Mouse (Mus musculus) bone marrow, adult 2 months (tissue): ENCODE measurements at regions not wholly inside any gene's neighbourhood (a gene's known extent, or its start where the extent isn't known, plus 50 kb on each side); places are given as distances from the start of the nearest gene placed in this dataset.

Source experiments
- H3K27ac ChIP-seq: fragments of 200-500 bp; 2 replicates; pipeline ENCODE4 v1.5.1; 2012; ENCODE audit warnings: low read depth, mild to moderate bottlenecking, control low read depth, inconsistent platforms, low read length; ENCODE audit not compliant: control insufficient read depth, poor library complexity, insufficient read depth
- H3K4me1 ChIP-seq: fragments of 200-500 bp; 2 replicates; pipeline ENCODE4 v1.6.1; 2011; ENCODE audit warnings: low read length; ENCODE audit not compliant: control insufficient read depth, insufficient read depth
- H3K4me3 ChIP-seq: fragments of 200-500 bp; replicated peaks from 2 replicates; pipeline ENCODE3; 2011; ENCODE audit warnings: mild to moderate bottlenecking, low read depth, low read length, control low read depth; ENCODE audit not compliant: control insufficient read depth
- CTCF ChIP-seq: fragments of 200-500 bp; IDR thresholded peaks from 2 replicates; pipeline ENCODE4 v1.5.1; 2011; ENCODE audit warnings: low read length, control low read depth; ENCODE audit not compliant: control insufficient read depth, insufficient read depth
- POLR2A ChIP-seq: fragments of 200-500 bp; IDR thresholded peaks from 2 replicates; pipeline ENCODE4 v1.6.1; 2011; ENCODE audit warnings: low read depth, mild to moderate bottlenecking, control low read depth, low read length, borderline replicate concordance; ENCODE audit not compliant: control insufficient read depth
- WGBS: fragments of 180-500 bp; shearing (Covaris S2); methylation state at CpG from one replicate; pipeline ENCODE4 v1.1.7; 2018; 5-methylcytosine and 5-hydroxymethylcytosine counted together

- Histone ChIP-seq H3K4me1 (peaks cover 7% of the 10 kb centered on the region), H3K27ac (peak overlapping the region; percentile 82), H3K4me3 (no peak overlapping the region)
- TF ChIP-seq CTCF (no peak), POLR2A (no peak)
- WGBS: 87% methylated on average over 3 of the region's 3 CpGs
These were observed 59.5 kb downstream of the Tex35 start for GRCm38 (mm10) chr1:157048996-157049395.

DNA sequence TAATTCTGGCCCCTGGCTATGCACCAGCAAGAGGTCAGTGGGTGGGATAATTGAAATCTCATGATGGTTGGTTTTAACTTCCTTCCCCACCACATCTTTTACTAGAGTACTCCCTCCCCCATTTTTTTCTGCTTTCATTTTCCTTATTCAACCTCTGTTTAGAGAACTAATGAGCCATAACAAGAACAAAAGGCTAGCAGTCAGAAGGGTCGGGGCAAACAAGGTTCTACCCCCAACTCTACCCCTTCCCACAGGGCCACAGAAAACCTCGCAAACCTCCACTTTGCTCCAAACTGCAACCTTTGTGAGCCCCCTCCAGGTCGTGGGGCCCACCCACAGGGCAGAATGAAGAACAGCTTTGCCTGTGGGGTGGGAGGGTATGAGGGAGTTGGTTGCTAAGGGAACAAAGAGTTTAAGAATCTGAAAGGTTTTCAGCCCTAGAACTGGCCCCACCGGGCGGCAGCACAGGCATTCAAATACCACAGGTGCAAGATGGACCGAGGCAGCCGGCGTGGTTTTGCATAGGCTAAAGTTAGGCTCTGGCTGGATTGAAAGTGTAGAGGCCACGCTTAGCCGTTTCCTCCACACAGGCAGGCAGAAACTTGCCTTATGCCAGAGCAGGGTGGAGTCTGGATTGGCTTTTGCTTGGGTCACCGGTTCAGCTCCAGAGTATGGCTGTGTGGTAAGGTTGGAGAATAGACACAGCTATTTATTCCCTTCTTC lies 60.1 kb downstream of the Tex35 start:
- 10% methylated on average over 11 of the region's 11 CpGs for WGBS
- Histone ChIP-seq H3K27ac (peak overlapping the region; percentile 82), H3K4me1 (peaks cover 7% of the 10 kb centered on the region), H3K4me3 (no peak overlapping the region)
- no peak for TF ChIP-seq POLR2A

DNA sequence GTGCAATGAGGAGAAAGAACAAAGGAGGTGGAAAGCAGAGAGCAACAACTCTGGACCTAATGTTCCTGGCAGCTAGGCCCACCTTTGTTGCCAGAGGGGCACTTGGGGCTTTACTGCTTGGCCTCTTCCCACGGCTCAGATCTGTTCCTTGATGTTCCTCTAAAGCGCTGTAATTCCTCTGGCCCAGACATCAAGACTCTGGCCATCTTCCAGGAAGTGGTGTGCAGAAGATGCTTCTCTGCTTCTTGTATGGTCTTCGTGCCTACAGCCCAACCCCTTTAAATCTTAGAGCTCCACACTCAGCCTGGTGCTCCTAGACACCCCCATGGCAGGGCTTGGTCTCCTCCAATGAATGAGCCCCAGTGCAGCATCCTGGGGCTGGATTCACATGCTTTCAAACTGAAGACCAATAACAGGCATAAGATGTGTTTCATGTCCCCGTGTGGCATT lies 60.7 kb downstream of the Tex35 start:
- 38% methylated on average over 4 of the region's 4 CpGs for WGBS
- Histone ChIP-seq H3K27ac (peak overlapping the region; percentile 70), H3K4me1 (peaks cover 7% of the 10 kb centered on the region), H3K4me3 (no peak overlapping the region)
- no peak for TF ChIP-seq POLR2A
- no peak for TF ChIP-seq CTCF

DNA sequence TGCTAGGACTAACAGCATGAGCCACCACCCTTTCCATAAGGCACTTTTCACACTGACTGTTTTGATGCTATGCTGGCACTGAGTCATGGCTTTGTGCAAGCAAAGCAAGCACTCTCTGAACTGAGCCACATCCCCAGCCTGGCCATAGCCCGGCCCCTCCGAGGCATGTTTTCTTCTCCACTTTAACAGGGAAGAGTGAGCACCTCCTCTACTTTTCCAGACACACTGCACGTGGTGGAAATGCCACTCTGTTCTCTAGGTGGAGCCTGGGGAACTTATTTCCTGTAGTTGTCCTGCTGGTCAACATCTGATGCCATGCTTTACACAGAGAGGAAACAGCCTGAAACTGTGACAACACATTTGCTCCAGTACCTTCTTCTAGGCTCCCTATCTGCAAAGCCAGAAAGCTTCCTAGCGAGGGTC lies 61.7 kb downstream of the Tex35 start:
- Histone ChIP-seq H3K4me1 (peaks cover 8% of the 10 kb centered on the region), H3K4me3 (no peak overlapping the region), H3K27ac (peak overlapping the region; percentile 70; the same call in 1 of the 2 replicates)
- TF ChIP-seq CTCF (no peak), POLR2A (no peak)
- WGBS: 43% methylated on average over 4 of the region's 4 CpGs

DNA sequence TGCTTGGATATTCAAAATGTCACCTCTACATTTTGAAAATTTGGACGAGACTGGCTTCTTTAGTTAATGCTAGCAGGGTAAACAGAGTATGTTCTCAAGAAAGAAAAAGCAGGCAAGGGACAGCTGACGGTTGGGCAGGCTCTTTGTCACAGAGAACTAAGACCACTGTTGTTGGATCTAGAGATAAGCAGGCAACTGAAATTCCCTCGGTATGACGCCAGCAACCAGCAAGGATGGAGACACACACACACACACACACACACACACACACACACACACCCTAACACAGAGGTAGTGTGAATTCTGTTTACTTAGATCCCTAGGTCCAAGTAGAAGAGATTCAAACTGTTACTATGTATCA lies 68.7 kb downstream of the Tex35 start:
- TF ChIP-seq POLR2A (no peak), CTCF (no peak)
- H3K4me3 ChIP-seq: no peak overlapping the region
- 20% methylated on average over 4 of the region's 4 CpGs for WGBS

DNA sequence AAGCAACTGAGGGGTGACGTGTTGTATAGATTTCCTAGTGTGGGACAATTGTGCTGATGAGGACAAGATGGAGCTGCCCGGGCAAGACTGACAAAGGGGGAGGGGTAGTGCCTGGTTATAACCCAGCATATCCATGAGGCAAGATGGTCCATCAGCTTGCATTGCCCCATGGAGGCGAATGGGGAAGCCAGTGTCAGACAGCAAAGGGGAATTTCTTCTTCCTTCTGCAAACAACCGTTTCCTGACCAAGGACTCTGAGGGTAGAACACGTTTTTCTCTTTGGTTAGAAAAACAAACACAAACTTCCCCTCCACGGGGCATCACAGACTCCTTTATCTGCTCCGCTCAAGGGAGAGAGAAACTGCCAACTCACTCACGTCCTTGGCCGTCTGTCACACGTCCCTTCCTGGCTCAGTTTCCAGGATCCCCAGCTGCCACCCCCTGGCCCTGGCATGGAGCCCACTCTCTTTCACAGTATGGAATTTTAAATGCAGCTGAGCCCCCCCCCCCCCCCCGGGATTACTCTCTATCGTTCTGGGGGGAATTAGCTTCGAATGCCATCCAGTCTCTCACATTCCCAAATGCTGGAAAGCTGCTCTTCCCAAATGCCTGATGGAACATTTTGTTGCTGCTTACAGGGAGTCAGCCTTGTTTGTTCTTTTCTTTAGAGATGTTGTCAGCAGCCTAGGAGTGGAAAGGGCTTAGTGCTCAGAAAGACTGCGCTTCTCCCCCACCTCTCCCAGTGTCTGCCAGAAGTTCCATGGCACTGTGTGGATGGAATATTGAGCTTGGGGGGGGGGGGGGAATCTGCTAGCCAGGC lies 69.3 kb downstream of the Tex35 start:
- TF ChIP-seq POLR2A (no peak), CTCF (no peak)
- peak overlapping the region; percentile 19 for H3K4me3 ChIP-seq
- 5% methylated on average over 14 of the region's 14 CpGs for WGBS
- H3K4me1 ChIP-seq: peaks cover 5% of the 10 kb centered on the region; the same call in 1 of the 2 replicates
- H3K27ac ChIP-seq: peak overlapping the region; percentile 62

More for the DNA sequence above, 68.7 kb downstream of the Tex35 start:
- Histone ChIP-seq H3K4me1 (peaks cover 5% of the 10 kb centered on the region; the same call in 1 of the 2 replicates), H3K27ac (peak overlapping the region; percentile 62; the same call in 1 of the 2 replicates)

- TF ChIP-seq CTCF: no peak
- TF ChIP-seq POLR2A: no peak
- Histone ChIP-seq H3K4me3 (no peak overlapping the region), H3K27ac (peak overlapping the region; percentile 62; the same call in 1 of the 2 replicates), H3K4me1 (peaks cover 5% of the 10 kb centered on the region; the same call in 1 of the 2 replicates)
- WGBS: 34% methylated on average over 14 of the region's 14 CpGs
These were observed 70.1 kb downstream of the Tex35 start for GRCm38 (mm10) chr1:157038111-157039008.
